Mouse (Mus musculus): Measurements from ENCODE around the gene Cachd1. TPM values are rescaled to one million over a fixed set of nuclear protein-coding genes. Genes with fewer than 3 reads are reported as not detected.
A peak's percentile ranks its signal among the peaks of the same experiment; 100 is the strongest.

Cachd1 gene
- total and polyA plus RNA-seq, 2 experiments from 2014 or later = 15.3 to 30.3 TPM

GRCm38 (mm10) chr4:101044149-101044548 is 267.7 kb downstream of the Cachd1 start:
- TF ChIP-seq CTCF (IDR thresholded peaks at IDR 0.05; ENCODE audit: low read depth) = no peak
- no peak for ATAC-seq
- no peaks in the 10 kb centered on the region for H3K27me3 ChIP-seq (ENCODE audit: insufficient read depth, low read length)
- no peaks in the 10 kb centered on the region for H3K36me3 ChIP-seq (ENCODE audit: insufficient read depth, low read length)
- H3K4me2 ChIP-seq (ENCODE audit: low read depth, low read length) = no peak overlapping the region
- H3K9me3 ChIP-seq (ENCODE audit: low read length) = no peaks in the 10 kb centered on the region
- H3K4me1 ChIP-seq (ENCODE audit: insufficient read depth, low read length) = no peaks in the 10 kb centered on the region
- no peak overlapping the region for H3K27ac ChIP-seq
- no peak overlapping the region for H3K4me3 ChIP-seq (ENCODE audit: low read length)
- H3K9ac ChIP-seq (replicated peaks; ENCODE audit: low read length) = no peak overlapping the region
- DNase-seq (ENCODE audit: low spot score) = no peak

GRCm38 (mm10) chr4:101046576-101046975 is 270.1 kb downstream of the Cachd1 start:
- H3K4me1 ChIP-seq (ENCODE audit: insufficient read depth, low read length) = no peaks in the 10 kb centered on the region
- H3K9me3 ChIP-seq (ENCODE audit: low read length) = no peaks in the 10 kb centered on the region
- H3K27me3 ChIP-seq (ENCODE audit: insufficient read depth, low read length) = no peaks in the 10 kb centered on the region
- 76% methylated on average over 4 of the region's 4 CpGs for WGBS
- TF ChIP-seq CTCF (IDR thresholded peaks at IDR 0.05; ENCODE audit: low read depth) = no peak
- no peak overlapping the region for H3K4me2 ChIP-seq (ENCODE audit: low read depth, low read length)
- H3K4me3 ChIP-seq (ENCODE audit: low read length) = no peak overlapping the region
- H3K27ac ChIP-seq = no peak overlapping the region
- no peaks in the 10 kb centered on the region for H3K36me3 ChIP-seq (ENCODE audit: insufficient read depth, low read length)
- no peak overlapping the region for H3K9ac ChIP-seq (replicated peaks; ENCODE audit: low read length)
- DNase-seq (ENCODE audit: low spot score) = no peak
- no peak for ATAC-seq

DNA sequence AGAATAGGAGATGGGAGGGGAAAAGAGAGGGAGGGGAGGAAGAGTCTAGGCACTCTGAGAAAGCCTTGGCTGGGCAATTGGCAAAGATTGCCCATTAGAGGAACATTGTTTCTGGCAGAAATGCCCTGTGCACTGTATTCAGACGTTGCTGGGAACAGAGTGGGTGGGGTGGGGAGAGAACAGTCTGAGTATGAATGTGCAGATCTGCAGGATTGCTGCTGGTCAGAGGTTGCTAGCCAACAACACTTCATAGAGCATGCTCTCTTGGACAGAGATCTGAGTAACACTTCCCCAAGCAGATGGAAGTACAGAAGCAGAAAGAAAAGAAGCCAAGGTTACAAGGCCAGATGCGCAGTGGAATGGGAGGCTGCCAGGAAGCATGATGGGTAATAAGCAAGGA is 285.7 kb downstream of the Cachd1 start:
- peak; percentile 55; the same call in 1 of the 2 replicates for ATAC-seq
- WGBS = 45% methylated on average over 2 of the region's 2 CpGs

GRCm38 (mm10) chr4:101066401-101066800 is 289.9 kb downstream of the Cachd1 start:
- Histone ChIP-seq H3K4me1 (ENCODE audit: insufficient read depth, low read length) (no peaks in the 10 kb centered on the region), H3K27ac (no peak overlapping the region), H3K9me3 (ENCODE audit: low read length) (no peaks in the 10 kb centered on the region; the same call in 1 of the 2 replicates), H3K4me3 (ENCODE audit: low read length) (no peak overlapping the region), H3K27me3 (ENCODE audit: insufficient read depth, low read length) (no peaks in the 10 kb centered on the region), H3K4me2 (ENCODE audit: low read depth, low read length) (no peak overlapping the region), H3K36me3 (ENCODE audit: insufficient read depth, low read length) (no peaks in the 10 kb centered on the region), H3K9ac (replicated peaks; ENCODE audit: low read length) (no peak overlapping the region)
- DNase-seq (ENCODE audit: low spot score) = peak; percentile 33
- TF ChIP-seq CTCF (IDR thresholded peaks at IDR 0.05; ENCODE audit: low read depth) = no peak
- no peak for ATAC-seq
- 52% methylated on average over 5 of the region's 5 CpGs for WGBS

More for the DNA sequence above, 285.7 kb downstream of the Cachd1 start:
- no peak overlapping the region for H3K27ac ChIP-seq
- H3K9ac ChIP-seq (replicated peaks; ENCODE audit: low read length) = no peak overlapping the region
- peak; percentile 29 for DNase-seq (ENCODE audit: low spot score)
- H3K9me3 ChIP-seq (ENCODE audit: low read length) = no peaks in the 10 kb centered on the region; the same call in 1 of the 2 replicates
- H3K4me1 ChIP-seq (ENCODE audit: insufficient read depth, low read length) = no peaks in the 10 kb centered on the region
- no peak for TF ChIP-seq CTCF (IDR thresholded peaks at IDR 0.05; ENCODE audit: low read depth)
- no peak overlapping the region for H3K4me3 ChIP-seq (ENCODE audit: low read length)
- H3K27me3 ChIP-seq (ENCODE audit: insufficient read depth, low read length) = no peaks in the 10 kb centered on the region
- no peak overlapping the region for H3K4me2 ChIP-seq (ENCODE audit: low read depth, low read length)
- H3K36me3 ChIP-seq (ENCODE audit: insufficient read depth, low read length) = no peaks in the 10 kb centered on the region

DNA sequence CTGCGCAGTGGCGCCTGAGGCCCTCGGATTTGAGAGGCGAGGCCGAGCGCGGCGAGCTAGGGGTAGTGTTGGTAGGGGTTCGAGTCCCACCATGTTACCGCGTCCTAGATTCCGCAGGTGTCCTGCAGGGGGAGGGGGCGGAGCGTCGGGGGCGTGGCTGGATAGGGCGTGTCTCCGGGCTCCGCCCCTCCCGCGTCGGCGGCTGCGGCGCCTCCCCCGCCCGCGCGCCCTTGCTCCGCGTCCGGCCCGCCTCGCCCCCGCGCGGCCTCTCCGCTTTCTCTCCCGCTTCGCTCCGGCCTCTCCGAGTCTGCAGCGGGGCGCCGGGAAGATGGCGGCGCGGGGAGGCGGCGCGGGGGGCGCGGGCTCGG is 292.3 kb downstream of the Cachd1 start, which contains the start of gene Raver2:
Gene Raver2, plus strand, starts transcription at position 198 of the 368 bp plus-strand sequence.
- Histone ChIP-seq H3K9me3 (ENCODE audit: low read length) (no peaks in the 10 kb centered on the region), H3K4me2 (ENCODE audit: low read depth, low read length) (peak within 1 kb of the TSS; percentile 93), H3K9ac (replicated peaks; ENCODE audit: low read length) (peak within 1 kb of the TSS; percentile 75), H3K4me1 (ENCODE audit: insufficient read depth, low read length) (no peaks in the 10 kb centered on the region), H3K36me3 (ENCODE audit: insufficient read depth, low read length) (no peaks in the 10 kb centered on the region), H3K27me3 (ENCODE audit: insufficient read depth, low read length) (no peaks in the 10 kb centered on the region), H3K4me3 (ENCODE audit: low read length) (peak within 1 kb of the TSS; percentile 86), H3K27ac (peak within 1 kb of the TSS; percentile 54; the same call in 1 of the 2 replicates)
- WGBS = 1% methylated on average over 41 of the region's 54 CpGs
- TF ChIP-seq CTCF (IDR thresholded peaks at IDR 0.05; ENCODE audit: low read depth) = peak; percentile 38
- ATAC-seq (peak; percentile 82), DNase-seq (ENCODE audit: low spot score) (peak; percentile 79)

DNA sequence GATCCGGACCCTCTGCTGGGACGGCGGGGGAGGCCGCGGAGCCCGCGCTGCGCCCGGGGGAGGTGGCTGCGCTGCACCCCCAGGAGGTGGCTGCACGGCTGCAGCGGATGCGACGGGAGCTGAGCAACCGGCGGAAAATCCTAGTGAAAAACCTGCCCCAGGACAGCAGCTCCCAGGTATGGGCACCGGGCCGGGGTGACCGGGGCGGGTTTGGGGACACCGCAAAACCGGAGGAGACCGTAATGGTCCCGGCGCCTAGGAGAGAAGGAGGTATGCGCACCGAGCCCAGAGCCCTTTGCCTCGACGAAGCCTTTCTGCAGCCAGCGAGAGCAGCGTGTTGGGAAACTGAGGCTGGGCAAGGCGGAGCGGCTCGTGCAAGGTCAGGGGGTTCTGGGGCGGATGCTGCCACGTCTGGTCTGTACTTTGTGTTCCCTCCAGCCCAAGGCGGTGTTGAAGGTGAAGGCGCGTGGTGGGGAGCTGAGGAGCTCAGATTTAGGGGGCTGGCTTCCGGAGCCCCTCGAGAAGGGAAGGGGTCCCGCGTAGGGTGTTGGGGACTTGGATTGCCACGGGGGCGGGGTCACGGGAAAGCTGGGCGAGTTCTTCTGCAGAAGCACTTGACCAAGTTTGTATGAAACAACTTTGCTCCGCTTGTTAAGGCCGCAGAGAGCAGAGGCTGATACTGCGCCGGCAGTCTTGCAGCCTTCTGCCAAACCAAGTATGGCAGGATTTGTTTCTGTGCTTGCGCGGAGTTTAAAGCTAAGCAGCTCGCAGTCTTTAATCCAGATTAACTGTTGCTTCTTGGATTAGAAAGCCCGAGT is 292.9 kb downstream of the Cachd1 start:
- 1% methylated on average over 54 of the region's 55 CpGs for WGBS

DNA sequence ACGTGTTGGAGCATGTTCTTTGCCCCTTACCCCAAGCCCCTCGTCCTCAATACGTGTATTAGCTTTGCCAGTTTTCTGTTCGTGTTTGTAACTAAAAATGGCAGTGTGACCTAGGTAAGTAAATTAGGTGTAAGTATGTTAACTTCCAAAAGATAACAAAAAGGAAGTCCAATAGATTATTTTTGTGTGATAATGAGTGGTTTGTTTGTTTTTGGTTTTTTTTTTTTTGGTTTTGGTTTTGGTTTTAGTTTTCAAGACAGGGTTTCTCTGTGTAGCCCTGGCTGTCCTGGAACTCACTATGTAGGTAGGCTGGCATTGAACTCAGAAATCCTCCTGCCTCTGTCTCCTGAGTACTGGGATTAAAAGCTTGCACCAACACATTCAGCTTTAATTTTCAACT is 295.1 kb downstream of the Cachd1 start:
- no peaks in the 10 kb centered on the region for H3K36me3 ChIP-seq (ENCODE audit: insufficient read depth, low read length)
- DNase-seq (ENCODE audit: low spot score) (no peak), ATAC-seq (no peak)
- no peak overlapping the region for H3K4me3 ChIP-seq (ENCODE audit: low read length)
- H3K9ac ChIP-seq (replicated peaks; ENCODE audit: low read length) = no peak overlapping the region
- no peaks in the 10 kb centered on the region for H3K9me3 ChIP-seq (ENCODE audit: low read length)
- WGBS = 84% methylated on average over 4 of the region's 4 CpGs
- H3K27ac ChIP-seq = no peak overlapping the region
- H3K4me2 ChIP-seq (ENCODE audit: low read depth, low read length) = no peak overlapping the region
- no peak for TF ChIP-seq CTCF (IDR thresholded peaks at IDR 0.05; ENCODE audit: low read depth)
- H3K27me3 ChIP-seq (ENCODE audit: insufficient read depth, low read length) = no peaks in the 10 kb centered on the region
- no peaks in the 10 kb centered on the region for H3K4me1 ChIP-seq (ENCODE audit: insufficient read depth, low read length)

More for the DNA sequence above, 292.9 kb downstream of the Cachd1 start:
- no peaks in the 10 kb centered on the region for H3K9me3 ChIP-seq (ENCODE audit: low read length)
- no peaks in the 10 kb centered on the region for H3K27me3 ChIP-seq (ENCODE audit: insufficient read depth, low read length)
- no peaks in the 10 kb centered on the region for H3K36me3 ChIP-seq (ENCODE audit: insufficient read depth, low read length)
- H3K4me3 ChIP-seq (ENCODE audit: low read length) = peak overlapping the region; percentile 86
- H3K9ac ChIP-seq (replicated peaks; ENCODE audit: low read length) = peak overlapping the region; percentile 75
- no peak for TF ChIP-seq CTCF (IDR thresholded peaks at IDR 0.05; ENCODE audit: low read depth)
- H3K4me2 ChIP-seq (ENCODE audit: low read depth, low read length) = peak overlapping the region; percentile 93
- DNase-seq (ENCODE audit: low spot score) (peak; percentile 54), ATAC-seq (peak; percentile 65)
- no peaks in the 10 kb centered on the region for H3K4me1 ChIP-seq (ENCODE audit: insufficient read depth, low read length)
- peak overlapping the region; percentile 54; the same call in 1 of the 2 replicates for H3K27ac ChIP-seq

Data from hindbrain, postnatal 0 days (tissue).